Mouse (Mus musculus) urinary bladder, adult 2 months (tissue): ENCODE measurements around the gene H2-D1. TPM values are rescaled to one million over a fixed set of nuclear protein-coding genes. Genes with fewer than 3 reads are reported as not detected.
"Not testable (repeated sequence)": the region's sequence is repeated elsewhere in the genome, so short reads cannot be mapped to it uniquely, and the experiment has no call there.

Source experiments
- DNase-seq: peaks from one replicate; pipeline ENCODE4 v3.0.0; 2022; ENCODE audit warnings: low spot score
- polyA plus RNA-seq: library from polyadenylated mRNA; depleted of rRNA; stranded (reverse); fragments of >200 nt; gene quantifications from 2 replicates; pipeline ENCODE4 v1.2.3, GENCODE M21; 2012; rRNA removed

The H2-D1 gene
- polyA plus RNA-seq, 1 experiment: 606 TPM

- DNase-seq: no peak
Measured at GRCm38 (mm10) chr17:35303756-35304350, 41.3 kb downstream of the H2-D1 start.

DNA sequence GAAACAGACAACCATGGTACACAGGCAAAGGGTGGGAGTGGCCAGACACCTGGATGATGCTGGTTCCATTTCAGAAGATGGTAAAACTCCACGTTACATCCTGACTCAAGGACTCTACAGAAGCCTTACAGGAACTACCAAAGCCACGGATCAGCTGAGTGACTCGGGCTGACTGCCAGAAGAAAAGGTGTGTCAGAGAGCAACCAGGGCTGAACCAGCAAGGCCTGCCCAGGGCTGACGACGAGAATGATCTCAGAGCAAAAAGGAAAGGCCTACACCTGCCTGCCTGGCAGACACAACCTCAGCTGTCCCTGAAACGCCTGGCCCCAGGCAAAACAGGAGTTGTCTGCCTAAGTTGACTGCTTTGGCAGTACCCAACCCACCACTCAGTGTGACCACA is 41.9 kb downstream of the H2-D1 start:
- DNase-seq: no peak

DNA sequence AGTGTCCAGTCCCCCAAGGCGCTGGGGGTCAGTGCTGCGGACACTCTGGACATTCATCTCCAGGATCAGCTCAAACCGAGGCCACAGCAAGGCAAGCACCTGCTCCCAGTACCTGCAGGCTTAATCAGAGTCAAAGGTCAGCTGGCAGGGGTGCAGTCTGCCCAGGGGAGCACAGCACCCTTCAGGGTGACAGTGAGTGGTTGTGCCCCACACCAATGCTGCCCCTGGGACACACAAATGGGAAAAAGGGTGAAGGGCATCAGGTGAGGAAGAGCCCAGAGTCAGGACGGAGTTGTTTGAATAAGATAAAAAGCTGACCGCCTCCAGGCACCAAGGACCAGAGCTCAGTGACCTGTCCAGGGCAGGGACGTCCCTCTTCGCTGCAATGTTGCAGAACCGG is 42.4 kb downstream of the H2-D1 start:
- not testable (repeated sequence) for DNase-seq

Other genes starting within 250 kb of the H2-D1 start
- gene Vwa7, start 246.2 kb upstream of the H2-D1 start, polyA plus RNA-seq: 5.2 and 6.1 TPM in 2 replicates
- 0.77 and 0.81 TPM in 2 replicates for gene Sapcd1, start 234.7 kb upstream of the H2-D1 start, polyA plus RNA-seq
- 1.2 and 1.4 TPM in 2 replicates for gene Msh5, start 216.0 kb upstream of the H2-D1 start, polyA plus RNA-seq
- 149 and 191 TPM in 2 replicates for gene Clic1, start 212.8 kb upstream of the H2-D1 start, polyA plus RNA-seq
- gene Ddah2, start 203.7 kb upstream of the H2-D1 start, polyA plus RNA-seq: 60.5 and 68.6 TPM in 2 replicates
- gene Ly6g6c, start 197.3 kb upstream of the H2-D1 start, polyA plus RNA-seq: 0.26 and 0.37 TPM in 2 replicates
- 0.44 and 0.48 TPM in 2 replicates for gene Mpig6b, start 196.5 kb upstream of the H2-D1 start, polyA plus RNA-seq
- gene Ly6g6e, start 185.8 kb upstream of the H2-D1 start, polyA plus RNA-seq: 9.5 and 12.9 TPM in 2 replicates
- 5.4 and 5.8 TPM in 2 replicates for gene Ly6g6d, start 184.7 kb upstream of the H2-D1 start, polyA plus RNA-seq
- 0.15 TPM in 1 of 2 replicates, not detected in the other for gene Ly6g6f, start 177.1 kb upstream of the H2-D1 start, polyA plus RNA-seq
- gene Abhd16a, start 173.5 kb upstream of the H2-D1 start, polyA plus RNA-seq: 104 and 114 TPM in 2 replicates
- not detected in 2 replicates for gene Ly6g5c, start 154.5 kb upstream of the H2-D1 start, polyA plus RNA-seq
- gene Ly6g5b, start 147.3 kb upstream of the H2-D1 start, polyA plus RNA-seq: 1.0 and 1.2 TPM in 2 replicates
- gene Gpank1, start 141.3 kb upstream of the H2-D1 start, polyA plus RNA-seq: 16.2 and 19.3 TPM in 2 replicates
- 116 and 122 TPM in 2 replicates for gene Csnk2b, start 140.7 kb upstream of the H2-D1 start, polyA plus RNA-seq
- gene D17H6S53E, start 136.4 kb upstream of the H2-D1 start, polyA plus RNA-seq: 10.2 and 12.6 TPM in 2 replicates
- gene Apom, start 130.7 kb upstream of the H2-D1 start, polyA plus RNA-seq: 0.22 and 0.29 TPM in 2 replicates
- 130 and 136 TPM in 2 replicates for gene Bag6, start 127.6 kb upstream of the H2-D1 start, polyA plus RNA-seq
- gene Prrc2a, start 97.8 kb upstream of the H2-D1 start, polyA plus RNA-seq: 170 and 213 TPM in 2 replicates
- gene Aif1, start 86.7 kb upstream of the H2-D1 start, polyA plus RNA-seq: 11.2 and 13.3 TPM in 2 replicates
- 20.4 and 23.0 TPM in 2 replicates for gene Lst1, start 74.3 kb upstream of the H2-D1 start, polyA plus RNA-seq
- gene Ltb, start 68.3 kb upstream of the H2-D1 start, polyA plus RNA-seq: 2.6 and 3.5 TPM in 2 replicates
- 0.55 and 0.83 TPM in 2 replicates for gene Tnf, start 60.7 kb upstream of the H2-D1 start, polyA plus RNA-seq
- 0.29 and 0.43 TPM in 2 replicates for gene Lta, start 57.4 kb upstream of the H2-D1 start, polyA plus RNA-seq
- gene Gm16181, start 41.9 kb upstream of the H2-D1 start, polyA plus RNA-seq: 0.18 TPM in 1 of 2 replicates, not detected in the other
- 11.9 and 14.5 TPM in 2 replicates for gene Atp6v1g2, start 29.1 kb upstream of the H2-D1 start, polyA plus RNA-seq
- 14.0 and 15.4 TPM in 2 replicates for gene Nfkbil1, start 26.9 kb upstream of the H2-D1 start, polyA plus RNA-seq
- 314 and 350 TPM in 2 replicates for gene Ddx39b, start 21.0 kb upstream of the H2-D1 start, polyA plus RNA-seq
- 0.19 TPM in 2 replicates for gene H2-Q1, start 57.7 kb downstream of the H2-D1 start, polyA plus RNA-seq
- gene H2-Q2, start 79.5 kb downstream of the H2-D1 start, polyA plus RNA-seq: 3.0 and 3.4 TPM in 2 replicates
- 69.6 and 78.7 TPM in 2 replicates for gene H2-Q4, start 116.9 kb downstream of the H2-D1 start, polyA plus RNA-seq
- gene H2-Q6, start 162.1 kb downstream of the H2-D1 start, polyA plus RNA-seq: 31.9 and 38.8 TPM in 2 replicates
- 56.1 and 64.7 TPM in 2 replicates for gene H2-Q7, start 176.4 kb downstream of the H2-D1 start, polyA plus RNA-seq
- gene H2-Q10, start 207.4 kb downstream of the H2-D1 start, polyA plus RNA-seq: 0.80 and 1.4 TPM in 2 replicates
- gene Pou5f1, start 243.3 kb downstream of the H2-D1 start, polyA plus RNA-seq: not detected in 2 replicates